Mouse (Mus musculus) yolk sac, embryonic 10.5 days (tissue): ENCODE results near the gene Sned1.
A peak's percentile ranks its signal among the peaks of the same experiment; 100 is the strongest.
"Not testable (repeated sequence)": the region's sequence is repeated elsewhere in the genome, so short reads cannot be mapped to it uniquely, and the experiment has no call there.

Source experiments
- DNase-seq: peaks from one replicate; pipeline ENCODE4 v3.0.0-alpha.2; 2017; ENCODE audit warnings: low spot score

Gene Sned1

GRCm38 (mm10) chr1:93235576-93236544 is at the start of gene Sned1:
Sned1 (plus strand) TSS chr1:93235841.
- DNase-seq = peak; percentile 89

- no peak for DNase-seq
Observed at GRCm38 (mm10) chr1:93190726-93191305, 44.8 kb upstream of the Sned1 start.

DNA sequence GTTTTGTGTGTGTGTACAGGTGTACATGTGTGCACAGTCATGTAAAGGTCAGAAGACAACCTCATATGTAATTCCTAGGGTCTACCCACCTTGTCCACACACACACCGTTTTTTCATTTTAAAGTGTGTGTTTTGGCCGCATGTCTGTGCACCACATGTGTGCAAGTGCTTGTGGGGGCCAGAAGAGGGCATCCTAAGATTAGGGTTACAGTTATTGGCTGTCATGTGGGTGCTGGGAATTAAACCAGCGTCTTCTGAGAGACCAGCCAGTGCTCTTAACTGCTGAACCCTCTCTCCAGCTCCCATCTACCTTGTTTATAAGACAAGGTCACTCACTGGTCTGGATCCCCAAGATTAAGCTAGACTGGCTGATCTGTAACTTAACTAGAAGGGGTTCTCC is 40.7 kb upstream of the Sned1 start:
- DNase-seq = no peak

- not testable (repeated sequence) for DNase-seq
Observed at GRCm38 (mm10) chr1:93197454-93197853, 38.2 kb upstream of the Sned1 start.

DNA sequence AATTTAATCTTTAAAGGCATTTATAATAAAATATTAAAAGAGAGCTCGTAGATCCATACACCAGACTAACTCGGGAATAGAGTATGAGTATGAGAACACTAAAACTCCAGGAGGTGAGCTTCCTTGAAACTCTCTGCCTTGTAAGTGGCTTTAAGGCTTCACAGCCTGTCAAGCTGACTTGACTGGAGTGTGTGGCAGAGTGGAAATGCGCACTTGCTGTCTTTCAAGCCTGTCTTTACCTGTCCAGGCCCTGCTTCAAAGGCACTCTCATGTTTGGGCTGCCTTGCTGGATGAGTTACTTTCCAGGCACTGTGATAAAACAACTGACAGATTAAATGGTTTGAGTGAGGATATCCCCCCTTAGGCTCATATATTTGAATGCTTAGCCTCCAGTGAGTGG is 37.7 kb upstream of the Sned1 start:
- DNase-seq = no peak

GRCm38 (mm10) chr1:93206277-93206970 is 29.2 kb upstream of the Sned1 start:
- DNase-seq = no peak

DNA sequence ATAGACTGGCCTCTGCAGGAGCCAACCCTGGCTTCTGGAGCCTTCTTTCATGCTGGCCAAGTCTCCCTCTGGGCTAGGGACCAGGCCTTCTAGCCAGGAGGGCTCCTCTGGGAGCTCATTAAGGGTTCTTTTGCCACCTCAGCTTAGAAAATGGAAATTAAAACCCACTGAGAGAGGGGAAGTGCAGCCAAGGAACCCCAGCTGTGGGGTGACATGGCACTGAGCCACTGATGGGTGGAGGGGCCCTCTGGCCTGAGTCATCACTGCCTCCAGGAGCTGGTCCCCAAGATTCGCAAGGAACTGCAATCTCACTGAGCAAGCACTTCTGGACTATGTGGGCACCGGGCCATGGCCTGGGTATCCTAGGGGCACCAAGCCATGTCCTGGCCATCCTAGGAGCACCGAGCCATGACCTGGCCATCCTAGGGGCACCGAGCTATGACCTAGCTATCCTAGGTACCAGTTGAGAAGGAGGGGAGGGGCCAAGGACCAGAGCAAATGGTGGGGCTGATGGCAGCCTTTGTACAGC is 28.0 kb upstream of the Sned1 start:
- DNase-seq = no peak

- no peak for DNase-seq
Observed at GRCm38 (mm10) chr1:93210213-93210641, 25.4 kb upstream of the Sned1 start.

DNA sequence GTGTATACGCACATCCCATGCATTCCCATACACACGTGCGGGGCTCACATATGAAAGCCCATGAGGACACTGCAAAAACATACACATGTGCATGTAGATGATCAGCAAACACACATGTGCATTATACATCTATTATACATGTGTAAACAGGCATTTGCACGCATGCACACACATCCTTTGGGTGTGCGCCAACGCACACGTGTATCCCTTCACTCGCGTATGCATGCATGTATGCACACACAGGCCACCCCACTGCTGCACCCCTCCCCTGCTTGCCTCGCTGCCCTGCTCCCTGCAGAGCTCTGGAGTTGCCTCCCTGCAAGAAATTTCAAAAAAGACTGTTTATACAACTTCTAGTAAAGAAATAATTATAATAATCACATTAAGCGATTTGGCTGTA is 24.6 kb upstream of the Sned1 start:
- no peak for DNase-seq

DNA sequence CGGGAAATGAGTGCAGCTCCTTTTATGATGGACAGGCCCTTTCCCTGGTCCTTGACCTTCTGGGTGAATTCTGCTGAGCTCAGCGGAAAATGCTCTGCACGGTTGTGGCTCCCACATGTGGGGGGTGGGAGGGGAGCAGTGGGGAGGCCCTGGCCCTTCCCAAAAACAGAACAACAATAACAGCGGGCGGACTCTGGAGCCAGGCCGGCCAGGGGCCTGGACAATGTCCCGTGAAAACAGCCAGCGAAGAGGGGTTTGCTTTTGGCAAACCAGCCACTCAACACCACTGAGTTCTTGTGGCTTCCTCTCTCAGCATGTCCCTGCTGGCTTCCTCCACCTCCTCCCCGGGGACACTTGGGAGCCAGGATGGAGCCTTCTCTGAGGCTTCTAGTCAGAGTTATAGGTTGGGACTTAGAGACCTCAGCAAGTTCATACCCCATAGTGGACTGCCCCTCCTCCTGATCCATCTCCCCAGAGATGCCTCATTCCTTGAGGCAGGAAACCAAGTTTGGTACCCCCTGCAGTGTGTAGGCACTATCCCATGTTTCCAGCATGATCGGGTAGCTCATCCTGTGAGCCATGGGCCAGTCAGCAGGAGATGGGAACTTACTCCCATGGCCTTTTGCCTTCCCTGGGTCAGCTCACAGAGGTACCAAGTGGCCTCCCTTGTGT is 24.0 kb upstream of the Sned1 start:
- DNase-seq = no peak

DNA sequence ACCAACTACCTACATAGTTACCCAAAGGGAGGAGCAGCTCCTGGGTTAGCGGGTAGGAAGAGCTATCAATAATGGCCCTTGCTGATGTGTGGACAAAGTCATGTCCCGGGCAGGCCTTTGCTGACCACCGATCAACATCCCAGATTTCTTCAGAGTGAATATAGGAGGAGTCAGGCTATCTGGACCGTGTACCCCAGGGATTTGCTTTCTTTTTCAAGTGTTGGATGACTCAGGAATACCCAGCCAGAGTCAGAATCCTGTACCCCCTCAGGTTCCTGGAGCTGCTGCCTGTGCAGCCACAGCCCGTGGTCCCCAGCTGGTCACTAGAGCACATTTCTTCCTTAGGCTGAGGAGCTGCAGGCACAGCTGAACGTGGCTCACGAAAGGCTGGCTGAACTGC is 23.2 kb upstream of the Sned1 start:
- no peak for DNase-seq

DNA sequence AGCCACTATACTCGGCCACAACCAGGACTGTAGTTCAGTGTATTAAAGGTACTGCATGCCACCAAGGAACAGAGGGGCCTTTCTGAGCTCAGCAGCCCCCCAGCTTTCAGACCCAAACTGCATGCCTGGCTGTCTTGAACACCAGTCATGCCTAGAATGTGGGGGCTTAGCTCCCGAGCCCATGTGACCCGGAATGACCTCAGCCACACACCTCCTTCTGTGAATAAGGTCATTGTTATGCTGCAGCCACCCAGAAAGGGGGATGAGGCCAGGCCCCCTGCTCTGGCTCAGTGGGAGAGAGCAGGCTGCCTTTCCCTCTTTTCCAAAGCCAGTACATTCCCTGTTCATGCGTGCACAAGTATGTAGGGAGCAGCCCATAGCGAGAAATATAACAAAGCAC is 21.0 kb upstream of the Sned1 start:
- no peak for DNase-seq

- DNase-seq = no peak
Observed at GRCm38 (mm10) chr1:93216839-93217497, 18.7 kb upstream of the Sned1 start.

GRCm38 (mm10) chr1:93217530-93217929 is 18.1 kb upstream of the Sned1 start:
- DNase-seq = no peak

GRCm38 (mm10) chr1:93220776-93221175 is 14.9 kb upstream of the Sned1 start:
- no peak for DNase-seq

- no peak for DNase-seq
Observed at GRCm38 (mm10) chr1:93223972-93224371, 11.7 kb upstream of the Sned1 start.

DNA sequence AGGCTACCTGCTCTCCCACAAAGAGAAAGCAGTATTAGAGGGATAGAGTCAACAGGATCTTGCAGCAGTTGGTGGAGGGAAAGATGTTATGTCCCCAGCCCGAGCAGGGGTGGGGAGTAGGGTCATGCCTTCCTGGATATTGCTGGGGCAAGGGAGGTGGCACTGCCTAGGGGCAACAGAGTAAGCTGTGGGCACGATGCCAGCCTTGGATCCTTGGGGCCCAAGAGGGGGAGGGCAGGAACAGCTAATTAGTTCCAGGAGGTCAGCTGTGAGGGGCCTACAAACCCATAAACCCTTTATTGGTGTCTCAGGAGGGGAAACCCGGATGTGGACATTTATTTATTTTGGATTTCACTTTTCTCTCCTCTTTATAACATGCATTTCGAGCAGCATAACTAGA is 10.4 kb upstream of the Sned1 start:
- DNase-seq = no peak

- no peak for DNase-seq
Observed at GRCm38 (mm10) chr1:93225731-93226520, 9.7 kb upstream of the Sned1 start.

GRCm38 (mm10) chr1:93227303-93227975 is 8.2 kb upstream of the Sned1 start:
- DNase-seq = no peak

DNA sequence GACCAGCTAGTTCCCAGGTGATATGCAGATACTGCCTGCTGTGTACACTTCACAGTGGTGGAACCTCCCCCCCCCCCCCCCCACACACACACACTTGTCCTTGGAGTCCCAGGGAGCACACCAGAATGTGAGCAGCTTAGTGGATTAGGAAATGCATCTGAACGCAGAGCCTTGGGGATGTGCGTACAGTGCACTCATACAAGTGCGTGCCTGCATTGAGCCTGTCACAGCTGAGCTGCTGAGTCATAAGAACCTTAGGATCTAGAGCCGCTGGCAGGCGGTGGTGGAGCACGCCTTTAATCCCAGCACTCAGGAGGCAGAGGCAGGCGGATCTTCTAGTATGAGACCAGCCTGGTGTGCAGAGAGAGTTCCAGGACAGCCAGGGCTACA is 7.7 kb upstream of the Sned1 start:
- DNase-seq = no peak
